Mouse (Mus musculus) MEL (cell line): ENCODE results near the gene Samd7. TPM values are rescaled to one million over a fixed set of nuclear protein-coding genes. Genes with fewer than 3 reads are reported as not detected.

Experiments
- DNase-seq: peaks from one replicate; pipeline ENCODE4 v3.0.0; 2011; ENCODE audit warnings: low read depth, low spot score
- H3K27ac ChIP-seq: 2 replicates; pipeline ENCODE4 v1.5.1; 2012; ENCODE audit warnings: low read depth, mild to moderate bottlenecking, control low read depth, low read length, moderate library complexity; ENCODE audit not compliant: control insufficient read depth
- H3K27me3 ChIP-seq, 2 experiments: fragments of 150-350 bp in 1 of 2; sonication (generic) in 1 of 2; 2 replicates each; pipeline ENCODE4 v1.6.1; 2012; ENCODE audit warnings: low read length in 2 of 2, mild to moderate bottlenecking in 2 of 2, improper control_type of control experiment in 1 of 2, moderate library complexity in 1 of 2; ENCODE audit not compliant: insufficient read depth in 2 of 2, control insufficient read depth in 1 of 2
- H3K36me3 ChIP-seq, 2 experiments: 2 replicates each; pipeline ENCODE4 v1.6.1; 2012 to 2014; ENCODE audit warnings: low read length in 2 of 2, improper control_type of control experiment in 1 of 2, inconsistent platforms in 1 of 2, mild to moderate bottlenecking in 1 of 2; ENCODE audit not compliant: insufficient read depth in 2 of 2, control insufficient read depth in 1 of 2
- H3K4me1 ChIP-seq, 2 experiments: fragments of 150-350 bp in 1 of 2; sonication (generic) in 1 of 2; 2 replicates each; pipeline ENCODE4 v1.6.1; 2012; ENCODE audit warnings: low read length in 2 of 2, improper control_type of control experiment in 1 of 2, mild to moderate bottlenecking in 1 of 2; ENCODE audit not compliant: insufficient read depth in 2 of 2, control insufficient read depth in 1 of 2
- H3K4me3 ChIP-seq, 2 experiments: fragments of 150-350 bp in 1 of 2; sonication (generic) in 1 of 2; 2 replicates each; pipeline ENCODE4 v1.5.1; 2012; ENCODE audit warnings: low read depth in 2 of 2, low read length in 2 of 2, mild to moderate bottlenecking in 2 of 2, moderate library complexity in 2 of 2, control low read depth in 1 of 2, improper control_type of control experiment in 1 of 2; ENCODE audit not compliant: control insufficient read depth in 1 of 2, insufficient read depth in 1 of 2
- H3K79me2 ChIP-seq: 2 replicates; pipeline ENCODE4 v1.6.1; 2012; ENCODE audit warnings: mild to moderate bottlenecking, low read length, moderate library complexity; ENCODE audit not compliant: control insufficient read depth, poor library complexity, insufficient read depth
- H3K9ac ChIP-seq: 2 replicates; pipeline ENCODE4 v1.6.1; 2012; ENCODE audit warnings: low read depth, mild to moderate bottlenecking, control low read depth, low read length, moderate library complexity; ENCODE audit not compliant: control insufficient read depth, poor library complexity, severe bottlenecking
- H3K9me3 ChIP-seq: fragments of 150-350 bp; sonication (generic); replicated peaks from 2 replicates; pipeline ENCODE4 v1.6.1; 2012; ENCODE audit warnings: mild to moderate bottlenecking, low read length, improper control_type of control experiment, moderate library complexity; ENCODE audit not compliant: insufficient read depth
- BHLHE40 ChIP-seq: IDR thresholded peaks from 2 replicates; pipeline ENCODE4 v1.6.1; 2012; ENCODE audit warnings: low read depth, mild to moderate bottlenecking, inconsistent platforms, low read length, improper control_type of control experiment, borderline replicate concordance
- CHD1 ChIP-seq: IDR thresholded peaks from 2 replicates; pipeline ENCODE4 v1.6.1; 2012; ENCODE audit warnings: low read depth, mild to moderate bottlenecking, inconsistent platforms, low read length, improper control_type of control experiment
- CTCF ChIP-seq, 3 experiments: IDR thresholded peaks in 2 of 3; conservative IDR thresholded peaks in 1 of 3; 2 replicates each; pipeline ENCODE4 v1.5.1; 2011 to 2012; ENCODE audit warnings: low read length in 3 of 3, low read depth in 2 of 3, mild to moderate bottlenecking in 2 of 3, improper control_type of control experiment in 1 of 3, inconsistent platforms in 1 of 3, mixed read lengths in 1 of 3, moderate library complexity in 1 of 3; ENCODE audit not compliant: control insufficient read depth in 1 of 3, insufficient read depth in 1 of 3, poor library complexity in 1 of 3, severe bottlenecking in 1 of 3
- ELF1 ChIP-seq: IDR thresholded peaks from 2 replicates; pipeline ENCODE4 v1.6.1; 2014; ENCODE audit warnings: low read depth, mild to moderate bottlenecking, inconsistent platforms, low read length, improper control_type of control experiment, moderate library complexity
- EP300 ChIP-seq, 2 experiments: IDR thresholded peaks; 2 replicates each; pipeline ENCODE4 v1.6.1; 2011; ENCODE audit warnings: improper control_type of control experiment in 2 of 2, low read length in 2 of 2, low read depth in 1 of 2, mild to moderate bottlenecking in 1 of 2
- GABPA ChIP-seq: IDR thresholded peaks from 2 replicates; pipeline ENCODE4 v1.6.1; 2012; ENCODE audit warnings: low read depth, mild to moderate bottlenecking, inconsistent platforms, low read length, improper control_type of control experiment, moderate library complexity
- HCFC1 ChIP-seq: IDR thresholded peaks from 2 replicates; pipeline ENCODE4 v1.6.1; 2012; ENCODE audit warnings: low read depth, mild to moderate bottlenecking, inconsistent platforms, low read length, improper control_type of control experiment, moderate library complexity
- JUND ChIP-seq: IDR thresholded peaks from 2 replicates; pipeline ENCODE4 v1.6.1; 2011; ENCODE audit warnings: low read depth, mild to moderate bottlenecking, improper control_type of control experiment, low read length
- MAX ChIP-seq: IDR thresholded peaks from 2 replicates; pipeline ENCODE4 v1.6.1; 2011; ENCODE audit warnings: low read length, improper control_type of control experiment
- MXI1 ChIP-seq: IDR thresholded peaks from 2 replicates; pipeline ENCODE4 v1.6.1; 2011; ENCODE audit warnings: mild to moderate bottlenecking, low read depth, low read length, improper control_type of control experiment
- MYC ChIP-seq: IDR thresholded peaks from 2 replicates; pipeline ENCODE4 v1.6.1; 2011; ENCODE audit warnings: low read depth, mild to moderate bottlenecking, low read length, improper control_type of control experiment, moderate library complexity
- NELFE ChIP-seq: IDR thresholded peaks from 2 replicates; pipeline ENCODE4 v1.6.1; 2011; ENCODE audit warnings: low read depth, low read length, improper control_type of control experiment
- NRF1 ChIP-seq: IDR thresholded peaks from 2 replicates; pipeline ENCODE4 v1.6.1; 2014; ENCODE audit warnings: low read depth, mild to moderate bottlenecking, inconsistent platforms, low read length, improper control_type of control experiment, moderate library complexity; ENCODE audit not compliant: poor library complexity, insufficient read depth, severe bottlenecking
- POLR2A ChIP-seq, 2 experiments: IDR thresholded peaks; 2 replicates each; pipeline ENCODE4 v1.6.1; 2011 to 2012; ENCODE audit warnings: low read length in 2 of 2, mild to moderate bottlenecking in 2 of 2, control low read depth in 1 of 2, improper control_type of control experiment in 1 of 2, low read depth in 1 of 2, moderate library complexity in 1 of 2; ENCODE audit not compliant: control insufficient read depth in 1 of 2, insufficient read depth in 1 of 2, poor library complexity in 1 of 2
- RCOR1 ChIP-seq: IDR thresholded peaks from 2 replicates; pipeline ENCODE4 v1.6.1; 2012; ENCODE audit warnings: low read depth, mild to moderate bottlenecking, inconsistent platforms, low read length, improper control_type of control experiment
- TAL1 ChIP-seq: IDR thresholded peaks from 2 replicates; pipeline ENCODE4 v1.6.1; 2012; ENCODE audit warnings: mild to moderate bottlenecking, inconsistent platforms, low read length, moderate library complexity, mixed read lengths
- TCF12 ChIP-seq: IDR thresholded peaks from 2 replicates; pipeline ENCODE4 v1.6.1; 2014; ENCODE audit warnings: low read depth, mild to moderate bottlenecking, inconsistent platforms, low read length, improper control_type of control experiment, moderate library complexity
- ZC3H11A ChIP-seq: IDR thresholded peaks from 2 replicates; pipeline ENCODE4 v1.6.1; 2012; ENCODE audit warnings: low read depth, mild to moderate bottlenecking, inconsistent platforms, low read length, improper control_type of control experiment
- ZNF384 ChIP-seq: IDR thresholded peaks from 2 replicates; pipeline ENCODE4 v1.6.1; 2012; ENCODE audit warnings: low read depth, mild to moderate bottlenecking, inconsistent platforms, low read length, improper control_type of control experiment
- polyA plus RNA-seq, 2 experiments: library from polyadenylated mRNA; stranded (reverse) in 1 of 2; unstranded in 1 of 2; fragments of >175 nt in 1 of 2; fragments of >200 nt in 1 of 2; gene quantifications; 2 replicates each; pipeline versions ENCODE4 v1.2.1 to v1.2.4; 2012; ENCODE audit warnings: low replicate concordance in 2 of 2, low read depth in 1 of 2; ENCODE audit not compliant: insufficient read length in 2 of 2, insufficient read depth in 1 of 2, missing spikeins in 1 of 2
- total RNA-seq: library from RNA; depleted of rRNA; stranded (reverse); fragments of 300-350 nt; gene quantifications from 2 replicates; pipeline ENCODE4 v1.2.3, GENCODE M21; 2012

The Samd7 gene
- total and polyA plus RNA-seq, 3 experiments = not detected

DNA sequence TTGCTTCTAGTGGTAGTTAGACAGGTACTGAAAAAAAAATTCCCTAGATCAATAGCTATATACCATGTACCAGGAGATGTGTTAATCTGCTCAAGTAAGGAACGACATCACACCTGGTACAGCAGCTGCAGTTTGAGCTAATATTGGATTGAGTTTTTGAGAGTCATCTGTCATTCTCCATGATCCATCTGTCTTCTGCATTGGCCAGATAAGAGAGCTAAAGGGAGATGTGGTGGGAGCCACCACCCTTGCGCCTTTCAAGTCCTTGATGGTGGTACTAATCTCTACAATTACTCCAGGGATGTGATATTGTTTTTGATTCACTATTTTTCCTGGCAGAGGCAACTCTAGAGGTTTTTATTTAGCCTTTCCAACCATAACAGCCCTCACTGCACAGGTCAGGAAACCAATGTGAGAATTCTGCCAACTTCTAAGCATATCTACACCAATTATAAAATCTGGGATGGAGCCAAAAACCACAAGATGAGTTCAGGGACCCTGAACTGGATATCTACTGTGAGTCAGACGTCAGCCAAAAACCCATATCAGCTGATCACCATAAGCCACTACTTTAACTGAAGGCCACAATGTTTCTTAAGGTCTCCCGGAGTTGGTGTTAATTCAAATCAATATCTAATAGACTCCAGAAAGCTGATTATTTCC is 39.3 kb upstream of the Samd7 start (continued):
- TF ChIP-seq EP300 (IDR thresholded peaks at IDR 0.05; ENCODE audit: low read depth in 1 of 2, low read length in 2 of 2) = peak; percentile 94 to 95
- TF ChIP-seq CTCF (IDR thresholded peaks at IDR 0.05 in 2 of 3, conservative IDR thresholded peaks at IDR 0.05 in 1 of 3; ENCODE audit: control insufficient read depth in 1 of 3, insufficient read depth in 1 of 3, low read depth in 2 of 3, low read length in 3 of 3, poor library complexity in 1 of 3, severe bottlenecking in 1 of 3) = no peak
- 0 out of 2 replicates have a peak, but pooled peaks have one; percentile 48 for TF ChIP-seq MYC
- TF ChIP-seq RCOR1 = peak; percentile 98
- peak; percentile 72; the same call in 1 of the 2 replicates for TF ChIP-seq MXI1
- no peak for TF ChIP-seq POLR2A (IDR thresholded peaks at IDR 0.05; ENCODE audit: control insufficient read depth in 1 of 2, insufficient read depth in 1 of 2, low read depth in 1 of 2, low read length in 2 of 2, poor library complexity in 1 of 2)

DNA sequence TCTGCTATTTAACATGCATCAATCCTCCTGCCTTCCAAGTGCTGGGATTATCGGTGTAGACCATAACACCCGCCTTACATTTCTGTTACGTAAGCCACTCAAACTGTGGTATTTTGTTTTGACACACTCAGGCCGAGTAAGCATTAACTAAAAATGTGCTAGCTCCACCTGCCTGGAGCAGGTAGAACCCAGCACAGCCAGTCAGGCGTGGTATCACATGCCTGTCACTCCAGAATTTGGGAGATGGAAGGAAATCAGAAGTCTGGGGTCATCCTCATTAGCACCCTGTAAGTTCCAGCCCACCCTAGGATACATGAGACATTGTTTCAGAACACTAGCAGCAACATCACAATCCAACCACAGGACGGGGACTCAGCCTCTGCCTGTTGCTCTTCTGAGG is 35.9 kb upstream of the Samd7 start:
- no peaks in the 10 kb centered on the region for H3K79me2 ChIP-seq
- H3K9me3 ChIP-seq = no peaks in the 10 kb centered on the region
- no peak overlapping the region for H3K4me3 ChIP-seq
- no peak overlapping the region for H3K27ac ChIP-seq
- H3K36me3 ChIP-seq = peaks cover 0 to 16% of the 10 kb centered on the region in 2 experiments; a peak in 2 of 4 replicates
- peaks cover 10 to 13% of the 10 kb centered on the region in 2 experiments for H3K4me1 ChIP-seq
- peaks cover 0 to 2% of the 10 kb centered on the region in 2 experiments; a peak in 2 of 4 replicates for H3K27me3 ChIP-seq
- TF ChIP-seq TCF12 (no peak), NELFE (no peak), JUND (no peak), HCFC1 (no peak), TAL1 (no peak), GABPA (no peak), ZNF384 (no peak), NRF1 (no peak), CHD1 (no peak), MYC (no peak), MXI1 (no peak), BHLHE40 (no peak), ELF1 (no peak)
- TF ChIP-seq, all 39 proteins: peak for 0
- DNase-seq = no peak
- H3K9ac ChIP-seq = no peak overlapping the region

DNA sequence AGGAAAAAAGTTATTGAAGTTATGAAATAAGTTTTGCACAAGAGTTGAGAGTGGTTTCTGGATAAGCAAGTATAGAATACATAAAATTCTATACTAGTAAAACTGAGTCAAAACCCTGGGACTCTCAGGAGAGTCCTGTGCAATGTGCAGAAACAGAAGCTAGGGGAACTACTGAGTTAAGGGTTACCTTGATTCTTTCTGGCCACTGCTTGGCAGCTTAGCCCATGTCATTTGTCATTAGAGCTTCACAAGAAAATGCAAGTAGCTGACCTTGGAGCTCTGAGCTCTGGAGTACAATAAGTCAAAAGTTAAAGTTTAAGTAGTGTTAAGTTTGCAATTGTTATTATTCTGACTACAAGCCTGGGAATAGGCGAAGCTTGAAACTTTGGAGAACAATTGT is 32.8 kb upstream of the Samd7 start:
- no peak overlapping the region for H3K4me3 ChIP-seq
- peaks cover 0 to 2% of the 10 kb centered on the region in 2 experiments; a peak in 2 of 4 replicates for H3K27me3 ChIP-seq
- no peak for TF ChIP-seq MAX
- TF ChIP-seq ZC3H11A = no peak
- TF ChIP-seq, all 39 proteins: peak for 0
- no peak overlapping the region for H3K9ac ChIP-seq
- peaks cover 6 to 7% of the 10 kb centered on the region in 2 experiments; a peak in 3 of 4 replicates for H3K4me1 ChIP-seq
- no peak for DNase-seq
- no peaks in the 10 kb centered on the region for H3K9me3 ChIP-seq
- H3K79me2 ChIP-seq = no peaks in the 10 kb centered on the region
- peaks cover 0 to 5% of the 10 kb centered on the region in 2 experiments; a peak in 2 of 4 replicates for H3K36me3 ChIP-seq
- no peak overlapping the region for H3K27ac ChIP-seq
